Mouse (Mus musculus): ENCODE measurements around the gene Gm20809. TPM values are rescaled to one million over a fixed set of nuclear protein-coding genes. Genes with fewer than 3 reads are reported as not detected.
"Not testable (repeated sequence)": the region's sequence is repeated elsewhere in the genome, so short reads cannot be mapped to it uniquely, and the experiment has no call there.

Gm20809 gene
- not detected for total RNA-seq (2021)
- long read RNA-seq, experiment 1 = 0 reads
- long read RNA-seq, experiment 2 = 0 reads

- DNase-seq = not testable (repeated sequence)
Measured at GRCm38 (mm10) chrY:24454757-24455156, at the start of gene Gm20809. Gene Gm20809 (plus strand): TSS chrY:24455057.

All from heart, adult 18-20 months (tissue).